In genomic region chr11:94141564-94141963, GRCm38 (mm10) we compare ENCODE assay signal across 25 mouse cellular contexts.
DNase-seq lines count a peak whose midpoint lies in the region; ATAC-seq and TF ChIP-seq lines count a peak whose summit lies in the region.
"Had no signal": no experiment of that assay in that cellular context is flagged by ENCODE, and none has a peak within 500 bp of the region (broad histone marks: within the 10 kb centered on the region; RNA-seq: fewer than 3 reads in every experiment).

No protein-coding gene starts in this region.

- peaks cover 13% of the 10 kb centered on the region for H3K4me1 ChIP-seq in liver, postnatal 0 days (ENCODE audit: insufficient read depth)
- H3K4me1 ChIP-seq in liver, embryonic 12.5 days = peaks cover 23% of the 10 kb centered on the region
- H3K4me1 ChIP-seq in hindbrain, embryonic 16.5 days (ENCODE audit: control insufficient read depth, insufficient read depth, low read depth, low read length) = peaks cover 18% of the 10 kb centered on the region

- H3K4me3 ChIP-seq in liver, postnatal 0 days (ENCODE audit: low read depth, low read length) = no peak overlapping the region
- H3K4me3 ChIP-seq in liver, embryonic 12.5 days = no peak overlapping the region
- H3K4me3 ChIP-seq in hindbrain, embryonic 16.5 days (ENCODE audit: low read length) = no peak overlapping the region
- H3K4me3 ChIP-seq: forebrain, embryonic 12.5 days; heart, embryonic 15.5 days; layer of hippocampus, adult 2 months; midbrain, embryonic 12.5 days; neural tube, embryonic 13.5 days had no signal

- no peak overlapping the region for H3K9ac ChIP-seq in liver, postnatal 0 days (replicated peaks)
- no peak overlapping the region for H3K9ac ChIP-seq in liver, embryonic 12.5 days
- H3K9ac ChIP-seq in hindbrain, embryonic 16.5 days (ENCODE audit: low read depth, low read length) = no peak overlapping the region
- H3K9ac ChIP-seq: forebrain, embryonic 12.5 days; heart, embryonic 15.5 days; midbrain, embryonic 12.5 days; neural tube, embryonic 13.5 days had no signal

- no peak for ATAC-seq in liver, postnatal 0 days
- no peak for ATAC-seq in liver, embryonic 12.5 days
- ATAC-seq in megakaryocyte-erythroid progenitor cell, adult 5-6 weeks (replicated peaks; ENCODE audit: low FRiP score, low TSS enrichment, poor library complexity, severe bottlenecking) = peak; percentile 69
- ATAC-seq in hindbrain, embryonic 16.5 days = no peak
- ATAC-seq: Patski had no signal

- H3K9me3 ChIP-seq in liver, postnatal 0 days (ENCODE audit: low read length) = no peaks in the 10 kb centered on the region
- no peaks in the 10 kb centered on the region for H3K9me3 ChIP-seq in liver, embryonic 12.5 days (replicated peaks)
- no peaks in the 10 kb centered on the region for H3K9me3 ChIP-seq in hindbrain, embryonic 16.5 days (ENCODE audit: control insufficient read depth, low read length)
- H3K9me3 ChIP-seq: forebrain, embryonic 12.5 days; heart, embryonic 15.5 days; midbrain, embryonic 12.5 days; neural tube, embryonic 13.5 days had no signal

- H3K36me3 ChIP-seq in liver, postnatal 0 days (replicated peaks; ENCODE audit: insufficient read depth, low read length) = no peaks in the 10 kb centered on the region
- H3K36me3 ChIP-seq in liver, embryonic 12.5 days = no peaks in the 10 kb centered on the region
- H3K36me3 ChIP-seq in hindbrain, embryonic 16.5 days (ENCODE audit: control insufficient read depth, insufficient read depth, low read length) = no peaks in the 10 kb centered on the region
- H3K36me3 ChIP-seq: forebrain, embryonic 12.5 days; heart, embryonic 15.5 days; midbrain, embryonic 12.5 days; neural tube, embryonic 13.5 days had no signal

- H3K4me2 ChIP-seq in liver, postnatal 0 days (ENCODE audit: low read depth, low read length) = no peak overlapping the region
- no peak overlapping the region for H3K4me2 ChIP-seq in liver, embryonic 12.5 days
- no peak overlapping the region for H3K4me2 ChIP-seq in hindbrain, embryonic 16.5 days (ENCODE audit: low read length)
- H3K4me2 ChIP-seq: forebrain, embryonic 12.5 days; heart, embryonic 15.5 days; midbrain, embryonic 12.5 days; neural tube, embryonic 13.5 days had no signal

- no peak for TF ChIP-seq CTCF in liver, postnatal 0 days (IDR thresholded peaks at IDR 0.05; ENCODE audit: low read depth)

- no peak overlapping the region for H3K27ac ChIP-seq in liver, postnatal 0 days (ENCODE audit: low read depth)
- H3K27ac ChIP-seq in liver, embryonic 12.5 days = no peak overlapping the region
- H3K27ac ChIP-seq in hindbrain, embryonic 16.5 days (ENCODE audit: low read depth, low read length) = no peak overlapping the region
- H3K27ac ChIP-seq: forebrain, embryonic 12.5 days; heart, embryonic 15.5 days; kidney, postnatal 0 days; layer of hippocampus, adult 2 months; midbrain, embryonic 12.5 days; neural tube, embryonic 13.5 days had no signal

- no peak for TF ChIP-seq EP300 in liver, postnatal 0 days (IDR thresholded peaks at IDR 0.05; ENCODE audit: low read depth)

- peak; percentile 73 for DNase-seq in adrenal gland, adult 2 months
- no peak for DNase-seq in adrenal gland, postnatal 4 days (ENCODE audit: low spot score in 2 of 2)
- peak; percentile 11 for DNase-seq in liver, postnatal 0 days
- peak; percentile 6 for DNase-seq in adrenal gland, postnatal 14 days
- no peak for DNase-seq in layer of hippocampus, postnatal 10 days (ENCODE audit: low spot score in 2 of 2)
- DNase-seq: B cell, adult 2 months; gastrocnemius, postnatal 10 days; kidney, adult 18-20 months; left cerebral cortex, postnatal 4 days; liver; lung, adult 18-20 months; lung, postnatal 36 days; right cerebral cortex, postnatal 14 days; spleen, adult 18-20 months; thymus, adult 2 months had no signal

- no peaks in the 10 kb centered on the region for H3K27me3 ChIP-seq in liver, postnatal 0 days (ENCODE audit: insufficient read depth, low read length)
- peaks cover 36% of the 10 kb centered on the region for H3K27me3 ChIP-seq in liver, embryonic 12.5 days (replicated peaks)
- H3K27me3 ChIP-seq in hindbrain, embryonic 16.5 days (replicated peaks; ENCODE audit: control insufficient read depth, insufficient read depth, low read length) = no peaks in the 10 kb centered on the region
- H3K27me3 ChIP-seq: heart, embryonic 15.5 days; midbrain, embryonic 12.5 days; neural tube, embryonic 13.5 days; Patski had no signal

- WGBS in liver, postnatal 0 days (ENCODE audit: insufficient replicate concordance) = 18% methylated on average over 3 of the region's 3 CpGs
- 18% methylated on average over 3 of the region's 3 CpGs for WGBS in liver, embryonic 12.5 days (ENCODE audit: insufficient replicate concordance)
- WGBS in hindbrain, embryonic 16.5 days = 54% methylated on average over 3 of the region's 3 CpGs

Comparison
In these comparisons a context has a peak if more than half of its experiments do, and no peak if none do; other contexts are left out.
1. DNase-seq: peak in adrenal gland, adult 2 months (single experiment), liver, postnatal 0 days (single experiment) and adrenal gland, postnatal 14 days (single experiment); none in adrenal gland, postnatal 4 days (0 of 2) and layer of hippocampus, postnatal 10 days (0 of 2).